Mouse (Mus musculus) layer of hippocampus, adult 8-10 months (tissue): ENCODE measurements around the gene Klc4. TPM values are rescaled to one million over a fixed set of nuclear protein-coding genes. Genes with fewer than 3 reads are reported as not detected.

Experiments used
- DNase-seq, 2 experiments: peaks; one replicate each; pipeline ENCODE4 v3.0.0; 2022; ENCODE audit warnings: low spot score in 2 of 2
- total RNA-seq, 4 experiments: library from RNA; stranded (reverse); gene quantifications; 2 replicates each; pipeline ENCODE4 v1.2.4; 2022

Klc4 gene
- total RNA-seq, 4 experiments from 2014 or later: 18.9 to 21.8 (median 21.1) TPM

- no peak for DNase-seq
These were observed 56.0 kb downstream of the Klc4 start for GRCm38 (mm10) chr17:46589635-46590314.

- no peak for DNase-seq
These were observed 56.9 kb downstream of the Klc4 start for GRCm38 (mm10) chr17:46588913-46589312.

- DNase-seq: no peak
These were observed 57.6 kb downstream of the Klc4 start for GRCm38 (mm10) chr17:46588173-46588572.

GRCm38 (mm10) chr17:46586327-46586726 lies 59.5 kb downstream of the Klc4 start:
- DNase-seq: no peak

Other genes starting within 250 kb of the Klc4 start
- 1 to 10 TPM; 3.9 to 7.1 (median 4.2) TPM for gene Crip3, start 217.1 kb downstream of the Klc4 start, total RNA-seq
- 1 to 10 TPM in 1 of 4 experiments, under 1 TPM in 3; 0.23 to 1.2 (median 0.84) TPM for gene Slc22a7, start 207.6 kb downstream of the Klc4 start, total RNA-seq
- gene Ttbk1, start 158.3 kb downstream of the Klc4 start, total RNA-seq: 100 to 1,000 TPM; 101 to 124 (median 111) TPM
- gene Dnph1, start 149.3 kb downstream of the Klc4 start, total RNA-seq: 1 to 10 TPM; 4.1 to 7.5 (median 6.0) TPM
- gene Cul9, start 99.6 kb downstream of the Klc4 start, total RNA-seq: 10 to 100 TPM; 57.2 to 81.6 (median 63.8) TPM
- 10 to 100 TPM; 66.2 to 84.0 (median 73.5) TPM for gene Srf, start 89.8 kb downstream of the Klc4 start, total RNA-seq
- gene Ptk7, start 16.5 kb downstream of the Klc4 start, total RNA-seq: 1 to 10 TPM; 8.2 to 9.2 (median 8.9) TPM
- 10 to 100 TPM; 43.7 to 60.5 (median 51.2) TPM for gene Mrpl2, start 207 bp upstream of the Klc4 start, total RNA-seq
- gene Cul7, start 4.3 kb upstream of the Klc4 start, total RNA-seq: 10 to 100 TPM; 22.6 to 26.4 (median 23.4) TPM
- gene Rrp36, start 28.3 kb upstream of the Klc4 start, total RNA-seq: 10 to 100 TPM; 12.1 to 20.5 (median 17.0) TPM
- 100 to 1,000 TPM in 1 of 4 experiments, 10 to 100 TPM in 3; 92.7 to 105 (median 96.4) TPM for gene Mea1, start 32.8 kb upstream of the Klc4 start, total RNA-seq
- 100 to 1,000 TPM; 155 to 173 (median 166) TPM for gene Klhdc3, start 34.9 kb upstream of the Klc4 start, total RNA-seq
- gene Ppp2r5d, start 59.1 kb upstream of the Klc4 start, total RNA-seq: 10 to 100 TPM; 78.6 to 86.9 (median 81.8) TPM
- gene Pex6, start 65.4 kb upstream of the Klc4 start, total RNA-seq: 10 to 100 TPM; 42.8 to 54.4 (median 51.9) TPM
- 1 to 10 TPM in 2 of 4 experiments, under 1 TPM in 1, not detected in 1; 0.61 to 1.6 (median 1.2) TPM for gene Gnmt, start 83.1 kb upstream of the Klc4 start, total RNA-seq
- gene Cnpy3, start 106.2 kb upstream of the Klc4 start, total RNA-seq: 10 to 100 TPM; 64.6 to 68.9 (median 67.9) TPM
- under 1 TPM in 2 of 4 experiments, not detected in 2; 0.29 to 0.49 TPM for gene Ptcra, start 117.7 kb upstream of the Klc4 start, total RNA-seq
- gene 2310039H08Rik, start 126.6 kb upstream of the Klc4 start, total RNA-seq: 1 to 10 TPM; 7.3 to 9.2 (median 8.7) TPM
- gene Rpl7l1, start 136.7 kb upstream of the Klc4 start, total RNA-seq: 10 to 100 TPM; 40.2 to 47.5 (median 45.0) TPM
- gene Bicral, start 212.5 kb upstream of the Klc4 start, total RNA-seq: 10 to 100 TPM; 51.9 to 67.7 (median 61.2) TPM
- gene Tbcc, start 244.7 kb upstream of the Klc4 start, total RNA-seq: 10 to 100 TPM; 24.8 to 38.5 (median 33.2) TPM